Mouse (Mus musculus) hindbrain, embryonic 16.5 days (tissue): ENCODE measurements around the gene Mipep. TPM values are rescaled to one million over a fixed set of nuclear protein-coding genes. Genes with fewer than 3 reads are reported as not detected.

Source experiments
- ATAC-seq: fragments of 200-750 bp; cut with Nextera tagmentation; 2 replicates; pipeline ENCODE4 v1.8.0; 2017; ENCODE audit warnings: moderate TSS enrichment, moderate library complexity
- H3K27ac ChIP-seq: fragments of 300-500 bp; sonication (generic); 2 replicates; pipeline ENCODE4 v1.5.1; 2014; ENCODE audit warnings: low read depth, mild to moderate bottlenecking, control low read depth, low read length, moderate library complexity
- H3K27me3 ChIP-seq: fragments of 300-500 bp; sonication (generic); replicated peaks from 2 replicates; pipeline ENCODE4 v1.6.1; 2014; ENCODE audit warnings: low read length; ENCODE audit not compliant: control insufficient read depth, insufficient read depth
- H3K36me3 ChIP-seq: fragments of 300-500 bp; sonication (generic); 2 replicates; pipeline ENCODE4 v1.6.1; 2014; ENCODE audit warnings: mild to moderate bottlenecking, low read length, moderate library complexity, mixed read lengths; ENCODE audit not compliant: control insufficient read depth, insufficient read depth
- H3K4me1 ChIP-seq: fragments of 300-500 bp; sonication (generic); 2 replicates; pipeline ENCODE4 v1.6.1; 2014; ENCODE audit warnings: low read depth, low read length; ENCODE audit not compliant: control insufficient read depth, insufficient read depth
- H3K4me2 ChIP-seq: fragments of 300-500 bp; sonication (generic); 2 replicates; pipeline ENCODE4 v1.6.1; 2014; ENCODE audit warnings: mild to moderate bottlenecking, low read length, control low read depth, moderate library complexity
- H3K4me3 ChIP-seq: fragments of 300-500 bp; sonication (generic); 2 replicates; pipeline ENCODE4 v1.5.1; 2014; ENCODE audit warnings: mild to moderate bottlenecking, low read length, control low read depth, moderate library complexity
- H3K9ac ChIP-seq: fragments of 300-500 bp; sonication (generic); 2 replicates; pipeline ENCODE4 v1.6.1; 2014; ENCODE audit warnings: low read depth, mild to moderate bottlenecking, control low read depth, low read length, moderate library complexity
- H3K9me3 ChIP-seq: fragments of 300-500 bp; sonication (generic); 2 replicates; pipeline ENCODE4 v1.6.1; 2014; ENCODE audit warnings: mild to moderate bottlenecking, low read length, moderate library complexity; ENCODE audit not compliant: control insufficient read depth
- WGBS: fragments of 180-500 bp; shearing (Covaris S2); extraction: QIAGEN DNeasy Blood & Tissue Kit; methylation state at CpG from one replicate; pipeline ENCODE4 v1.1.7; 2014; 5-methylcytosine and 5-hydroxymethylcytosine counted together
- polyA plus RNA-seq: library from polyadenylated mRNA; unstranded; fragments of >200 nt; fragmentation: Nextera tagmentation; extraction: Ambion mirVana; gene quantifications from 2 replicates; pipeline ENCODE4 v1.2.1, GENCODE M21; 2015

Mipep gene
- polyA plus RNA-seq, 1 experiment from 2014 or later, result 20.8 TPM

DNA sequence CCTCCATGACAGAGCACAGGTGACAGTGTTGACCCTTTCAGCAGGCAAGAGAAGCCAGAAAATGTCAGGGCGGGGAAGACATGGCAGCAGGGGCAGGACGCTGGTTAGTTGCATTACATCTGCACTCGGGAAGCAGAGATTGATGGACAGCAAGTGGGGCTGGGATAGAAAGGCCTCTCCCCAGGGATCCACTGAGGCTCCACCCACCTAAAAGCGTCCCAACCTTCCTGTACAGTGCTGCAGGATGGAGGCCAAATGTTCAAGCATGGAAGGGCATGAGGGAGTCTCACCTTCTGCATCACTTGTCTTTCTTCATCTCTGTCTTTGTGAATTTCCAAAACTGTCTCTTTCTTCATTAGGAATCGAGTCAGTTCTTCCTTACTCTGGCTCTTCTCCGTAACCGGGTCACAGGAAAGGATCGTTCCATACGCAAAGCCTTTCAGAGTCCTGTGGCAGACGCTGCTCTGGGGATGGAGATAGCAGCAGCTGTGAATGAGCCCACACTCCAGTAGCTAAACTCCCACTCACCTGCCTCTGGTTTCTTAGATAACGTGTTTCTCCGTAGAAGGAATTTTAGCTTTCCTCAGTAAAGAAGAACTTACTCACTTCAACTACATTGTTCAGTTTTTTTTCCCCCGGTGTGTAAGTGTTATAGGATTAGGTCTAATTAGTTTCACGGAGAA, 57.7 kb downstream of the Mipep start:
- no peaks in the 10 kb centered on the region for H3K9me3 ChIP-seq
- H3K4me3 ChIP-seq, result no peak overlapping the region
- H3K9ac ChIP-seq, result no peak overlapping the region
- H3K27me3 ChIP-seq, result no peaks in the 10 kb centered on the region
- peaks cover 6% of the 10 kb centered on the region; the same call in 1 of the 2 replicates for H3K36me3 ChIP-seq
- no peak overlapping the region for H3K27ac ChIP-seq
- H3K4me2 ChIP-seq, result no peak overlapping the region
- ATAC-seq, result no peak
- 72% methylated on average over 14 of the region's 14 CpGs for whole genome bisulfite sequencing
- H3K4me1 ChIP-seq, result no peaks in the 10 kb centered on the region

GRCm38 (mm10) chr14:60843596-60843995, 59.2 kb downstream of the Mipep start:
- ATAC-seq, result no peak
- Histone ChIP-seq H3K4me1 (no peaks in the 10 kb centered on the region), H3K4me3 (no peak overlapping the region), H3K36me3 (peaks cover 9% of the 10 kb centered on the region; the same call in 1 of the 2 replicates), H3K4me2 (no peak overlapping the region), H3K27me3 (no peaks in the 10 kb centered on the region), H3K9me3 (no peaks in the 10 kb centered on the region), H3K27ac (no peak overlapping the region), H3K9ac (no peak overlapping the region)
- 94% methylated on average over 7 of the region's 7 CpGs for WGBS

DNA sequence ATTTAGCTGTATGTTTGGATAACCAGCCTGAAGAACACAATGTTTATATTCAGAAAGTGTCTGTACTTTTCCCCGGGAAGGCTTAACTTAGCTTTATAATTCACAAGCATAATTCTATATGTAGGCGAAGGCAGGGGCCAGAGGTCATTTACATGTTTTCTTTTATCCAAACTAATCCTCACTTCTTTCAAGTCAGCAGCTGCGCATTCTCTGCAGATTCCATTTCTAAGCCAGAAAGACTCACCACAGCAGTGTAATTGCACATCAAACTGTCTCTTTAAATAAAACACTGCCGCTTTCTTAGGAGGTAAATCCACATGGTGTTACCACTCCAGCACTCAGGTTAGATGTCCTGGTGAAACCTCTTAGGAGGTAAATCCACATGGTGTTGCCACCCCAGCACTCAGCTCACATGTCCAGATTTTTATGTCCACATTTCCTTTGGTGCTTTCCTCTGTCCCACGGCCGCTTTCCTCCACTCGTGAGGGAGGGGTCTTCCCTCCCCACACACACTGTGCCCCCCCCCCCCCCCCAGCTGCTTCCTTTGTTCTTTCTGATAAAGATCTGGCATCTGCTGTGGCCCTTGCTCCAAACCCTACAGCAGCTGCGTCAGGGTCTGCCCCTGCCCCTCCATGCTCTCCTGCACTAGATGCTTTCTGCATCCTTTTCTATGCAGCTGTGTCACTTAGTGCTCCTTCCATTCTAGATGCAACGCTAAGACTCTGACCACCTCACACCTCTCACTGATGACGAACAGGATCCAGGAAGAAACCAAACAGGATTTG, 61.1 kb downstream of the Mipep start:
- Histone ChIP-seq H3K36me3 (peaks cover 14% of the 10 kb centered on the region; the same call in 1 of the 2 replicates), H3K27me3 (no peaks in the 10 kb centered on the region), H3K4me1 (no peaks in the 10 kb centered on the region), H3K4me3 (no peak overlapping the region), H3K27ac (no peak overlapping the region), H3K4me2 (no peak overlapping the region), H3K9ac (no peak overlapping the region), H3K9me3 (no peaks in the 10 kb centered on the region)
- ATAC-seq, result no peak
- 66% methylated on average over 10 of the region's 10 CpGs for WGBS

DNA sequence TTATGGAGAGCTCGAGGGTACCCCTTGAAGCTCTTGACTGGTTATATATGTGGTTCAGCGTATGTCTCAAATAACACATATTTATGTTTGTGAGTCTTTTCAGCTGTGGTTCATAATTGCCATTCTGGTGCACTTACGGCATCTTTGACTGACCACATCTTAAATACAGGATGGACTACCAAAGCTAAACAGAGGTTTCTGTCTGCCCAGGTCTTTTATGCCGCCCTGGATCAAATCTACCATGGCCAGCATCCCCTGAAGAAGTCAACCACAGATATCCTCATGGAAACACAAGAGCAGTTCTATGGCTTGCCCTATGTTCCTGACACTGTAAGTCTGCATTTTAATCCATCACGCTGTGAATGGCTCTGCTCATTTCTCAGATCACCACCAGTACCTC, 61.8 kb downstream of the Mipep start:
- ATAC-seq, result no peak
- Histone ChIP-seq H3K9ac (no peak overlapping the region), H3K27me3 (no peaks in the 10 kb centered on the region), H3K4me1 (no peaks in the 10 kb centered on the region), H3K36me3 (peaks cover 14% of the 10 kb centered on the region; the same call in 1 of the 2 replicates), H3K4me2 (no peak overlapping the region), H3K4me3 (no peak overlapping the region), H3K9me3 (no peaks in the 10 kb centered on the region), H3K27ac (no peak overlapping the region)
- 95% methylated on average over 5 of the region's 5 CpGs for WGBS

GRCm38 (mm10) chr14:60848194-60848593, 63.8 kb downstream of the Mipep start:
- H3K4me1 ChIP-seq, result no peaks in the 10 kb centered on the region
- H3K9ac ChIP-seq, result no peak overlapping the region
- no peak for ATAC-seq
- H3K4me2 ChIP-seq, result no peak overlapping the region
- H3K36me3 ChIP-seq, result peaks cover 14% of the 10 kb centered on the region
- H3K4me3 ChIP-seq, result no peak overlapping the region
- H3K27me3 ChIP-seq, result no peaks in the 10 kb centered on the region
- no peak overlapping the region for H3K27ac ChIP-seq
- WGBS, result 91% methylated on average over 5 of the region's 5 CpGs
- no peaks in the 10 kb centered on the region for H3K9me3 ChIP-seq

DNA sequence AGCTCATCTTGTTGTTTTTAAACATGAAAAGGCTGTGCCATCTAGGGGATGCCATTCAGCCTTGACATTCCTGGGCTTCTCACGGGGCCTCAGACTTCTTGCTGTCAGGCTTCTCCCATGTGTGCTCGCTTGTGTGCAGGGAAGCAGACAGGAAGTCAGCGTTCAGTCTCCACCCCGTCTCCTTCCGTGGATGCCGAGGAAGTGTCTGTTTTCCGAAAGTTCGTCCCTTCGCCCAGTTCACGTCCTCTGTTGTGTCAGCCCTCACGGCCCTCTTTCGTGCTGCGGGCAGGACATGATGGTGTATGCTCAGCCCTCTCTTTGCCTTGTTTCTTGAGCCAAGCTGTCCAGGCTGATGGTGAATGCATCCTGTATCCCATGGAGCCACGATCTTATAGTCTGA, 65.7 kb downstream of the Mipep start:
- no peak for ATAC-seq
- H3K9me3 ChIP-seq, result no peaks in the 10 kb centered on the region
- no peaks in the 10 kb centered on the region for H3K27me3 ChIP-seq
- peaks cover 14% of the 10 kb centered on the region for H3K36me3 ChIP-seq
- no peak overlapping the region for H3K4me3 ChIP-seq
- no peak overlapping the region for H3K9ac ChIP-seq
- H3K4me1 ChIP-seq, result no peaks in the 10 kb centered on the region
- WGBS, result 86% methylated on average over 14 of the region's 14 CpGs
- H3K27ac ChIP-seq, result no peak overlapping the region
- no peak overlapping the region for H3K4me2 ChIP-seq

GRCm38 (mm10) chr14:60851632-60852031, 67.3 kb downstream of the Mipep start:
- Histone ChIP-seq H3K4me2 (no peak overlapping the region), H3K4me1 (no peaks in the 10 kb centered on the region), H3K27me3 (no peaks in the 10 kb centered on the region), H3K27ac (no peak overlapping the region), H3K9ac (no peak overlapping the region), H3K9me3 (no peaks in the 10 kb centered on the region), H3K36me3 (peaks cover 11% of the 10 kb centered on the region), H3K4me3 (no peak overlapping the region)
- WGBS, result 90% methylated on average over 5 of the region's 5 CpGs
- no peak for ATAC-seq

- H3K4me2 ChIP-seq, result no peak overlapping the region
- no peaks in the 10 kb centered on the region for H3K27me3 ChIP-seq
- H3K27ac ChIP-seq, result no peak overlapping the region
- WGBS, result 86% methylated on average over 7 of the region's 7 CpGs
- ATAC-seq, result no peak
- no peaks in the 10 kb centered on the region for H3K9me3 ChIP-seq
- no peak overlapping the region for H3K4me3 ChIP-seq
- no peak overlapping the region for H3K9ac ChIP-seq
- H3K4me1 ChIP-seq, result no peaks in the 10 kb centered on the region
- H3K36me3 ChIP-seq, result peaks cover 2% of the 10 kb centered on the region
Measured at GRCm38 (mm10) chr14:60856199-60856912, 72.0 kb downstream of the Mipep start.

GRCm38 (mm10) chr14:60856913-60857300, 72.5 kb downstream of the Mipep start:
- no peaks in the 10 kb centered on the region for H3K9me3 ChIP-seq
- peaks cover 2% of the 10 kb centered on the region for H3K36me3 ChIP-seq
- H3K4me3 ChIP-seq, result no peak overlapping the region
- 84% methylated on average over 7 of the region's 7 CpGs for WGBS
- H3K9ac ChIP-seq, result no peak overlapping the region
- no peaks in the 10 kb centered on the region for H3K4me1 ChIP-seq
- H3K4me2 ChIP-seq, result no peak overlapping the region
- H3K27ac ChIP-seq, result no peak overlapping the region
- no peaks in the 10 kb centered on the region for H3K27me3 ChIP-seq
- no peak for ATAC-seq
